Mouse (Mus musculus) heart, embryonic 14.5 days (tissue): ENCODE measurements around the gene Chrna3. TPM values are rescaled to one million over a fixed set of nuclear protein-coding genes. Genes with fewer than 3 reads are reported as not detected.

ENCODE experiments used
- ATAC-seq: fragments of 200-750 bp; cut with Nextera tagmentation; 2 replicates; pipeline ENCODE4 v1.8.0; 2017; ENCODE audit warnings: low read depth, moderate TSS enrichment; ENCODE audit not compliant: insufficient number of reproducible peaks, insufficient read depth, low FRiP score
- H3K27ac ChIP-seq, 2 experiments: fragments of 200-500 bp in 1 of 2; fragments of 300-500 bp in 1 of 2; sonication (generic) in 1 of 2; replicated peaks in 1 of 2; 2 replicates each; pipeline ENCODE4 v1.5.1; 2012 to 2014; ENCODE audit warnings: low read depth in 2 of 2, low read length in 2 of 2, control low read depth in 1 of 2, mild to moderate bottlenecking in 1 of 2, mixed read lengths in 1 of 2; ENCODE audit not compliant: control insufficient read depth in 1 of 2, insufficient read depth in 1 of 2
- H3K27me3 ChIP-seq: fragments of 300-500 bp; sonication (generic); 2 replicates; pipeline ENCODE4 v1.6.1; 2014; ENCODE audit warnings: mild to moderate bottlenecking, low read length, control low read depth; ENCODE audit not compliant: control insufficient read depth, insufficient read depth
- H3K36me3 ChIP-seq: fragments of 300-500 bp; sonication (generic); 2 replicates; pipeline ENCODE4 v1.6.1; 2014; ENCODE audit warnings: mild to moderate bottlenecking, control low read depth, low read length, mixed read lengths; ENCODE audit not compliant: control insufficient read depth, insufficient read depth
- H3K4me1 ChIP-seq, 2 experiments: fragments of 200-500 bp in 1 of 2; fragments of 300-500 bp in 1 of 2; sonication (generic) in 1 of 2; 2 replicates each; pipeline ENCODE4 v1.6.1; 2012 to 2014; ENCODE audit warnings: low read length in 2 of 2, control low read depth in 1 of 2, mixed read lengths in 1 of 2; ENCODE audit not compliant: control insufficient read depth in 2 of 2, insufficient read depth in 2 of 2
- H3K4me2 ChIP-seq: fragments of 300-500 bp; sonication (generic); 2 replicates; pipeline ENCODE4 v1.6.1; 2014; ENCODE audit warnings: mild to moderate bottlenecking, low read length
- H3K4me3 ChIP-seq, 2 experiments: fragments of 200-500 bp in 1 of 2; fragments of 300-500 bp in 1 of 2; sonication (generic) in 1 of 2; 2 replicates each; pipeline ENCODE4 v1.5.1; 2012 to 2014; ENCODE audit warnings: low read length in 2 of 2, mild to moderate bottlenecking in 2 of 2, control low read depth in 1 of 2, low read depth in 1 of 2, moderate library complexity in 1 of 2; ENCODE audit not compliant: control insufficient read depth in 1 of 2, insufficient read depth in 1 of 2
- H3K9ac ChIP-seq: fragments of 300-500 bp; sonication (generic); 2 replicates; pipeline ENCODE4 v1.6.1; 2014; ENCODE audit warnings: mild to moderate bottlenecking, low read length
- H3K9me3 ChIP-seq: fragments of 300-500 bp; sonication (generic); 2 replicates; pipeline ENCODE4 v1.6.1; 2016; ENCODE audit warnings: low read length, control low read depth; ENCODE audit not compliant: control insufficient read depth
- WGBS: fragments of 180-500 bp; shearing (Covaris S2); extraction: QIAGEN DNeasy Blood & Tissue Kit; methylation state at CpG from one replicate; pipeline ENCODE4 v1.1.7; 2014; 5-methylcytosine and 5-hydroxymethylcytosine counted together
- polyA plus RNA-seq: library from polyadenylated mRNA; unstranded; fragments of >200 nt; fragmentation: Nextera tagmentation; extraction: Ambion mirVana; gene quantifications from 2 replicates; pipeline ENCODE4 v1.2.1, GENCODE M21; 2014

Gene Chrna3
- polyA plus RNA-seq = 0.05 and 0.66 TPM in 2 replicates

- Histone ChIP-seq H3K27me3 (peaks cover 48% of the 10 kb centered on the region), H3K4me3 (peak within 1 kb of the TSS; percentile 26 to 29)
Observed at GRCm38 (mm10) chr9:55026275-55026663, at the start of gene Chrna3. Gene Chrna3 (minus strand): TSS chr9:55026562.

DNA sequence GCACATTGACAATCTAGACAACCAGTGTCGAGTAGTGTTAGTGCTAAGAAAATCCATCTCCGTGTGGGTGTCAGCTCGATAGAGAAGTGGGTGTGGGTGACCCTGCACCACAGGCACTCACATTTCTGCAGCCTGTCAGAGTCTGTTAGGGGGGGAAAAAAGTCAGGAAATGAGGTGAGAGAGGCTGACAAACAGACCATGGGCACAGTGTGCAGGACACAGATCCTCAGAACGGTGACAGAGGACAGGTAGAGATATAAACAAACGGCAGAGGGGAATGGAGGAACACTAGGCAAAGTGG is 41.6 kb upstream of the Chrna3 start:
- peak overlapping the region; percentile 17; the same call in 1 of the 2 replicates for H3K9ac ChIP-seq
- H3K27ac ChIP-seq = no peak overlapping the region
- H3K4me1 ChIP-seq = peaks cover 4 to 10% of the 10 kb centered on the region in 2 experiments
- no peaks in the 10 kb centered on the region for H3K36me3 ChIP-seq
- H3K27me3 ChIP-seq = no peaks in the 10 kb centered on the region
- H3K9me3 ChIP-seq = no peaks in the 10 kb centered on the region
- peak overlapping the region; percentile 18; the same call in 1 of the 2 replicates for H3K4me2 ChIP-seq
- no peak for ATAC-seq
- WGBS = 13% methylated on average over 5 of the region's 5 CpGs
- H3K4me3 ChIP-seq = no peak overlapping the region

More at GRCm38 (mm10) chr9:55026275-55026663, at the start of gene Chrna3:
- peak; percentile 50; the same call in 1 of the 2 replicates for ATAC-seq
- Histone ChIP-seq H3K36me3 (no peaks in the 10 kb centered on the region), H3K4me1 (peaks cover 4 to 8% of the 10 kb centered on the region in 2 experiments; a peak in 3 of 4 replicates), H3K4me2 (peak within 1 kb of the TSS; percentile 53), H3K9me3 (no peaks in the 10 kb centered on the region), H3K27ac (no peak within 1 kb of the TSS), H3K9ac (no peak within 1 kb of the TSS)
- WGBS = 1% methylated on average over 39 of the region's 39 CpGs

GRCm38 (mm10) chr9:55067260-55067964 is 41.0 kb upstream of the Chrna3 start:
- Histone ChIP-seq H3K9ac (no peak overlapping the region), H3K27ac (no peak overlapping the region), H3K36me3 (no peaks in the 10 kb centered on the region), H3K4me2 (no peak overlapping the region), H3K9me3 (no peaks in the 10 kb centered on the region), H3K4me1 (peaks cover 4 to 10% of the 10 kb centered on the region in 2 experiments), H3K4me3 (no peak overlapping the region), H3K27me3 (no peaks in the 10 kb centered on the region)
- ATAC-seq = no peak
- 26% methylated on average over 8 of the region's 8 CpGs for WGBS

GRCm38 (mm10) chr9:55065241-55065640 is 38.9 kb upstream of the Chrna3 start:
- Histone ChIP-seq H3K27me3 (no peaks in the 10 kb centered on the region), H3K4me1 (peaks cover 4 to 10% of the 10 kb centered on the region in 2 experiments), H3K9ac (no peak overlapping the region), H3K4me2 (no peak overlapping the region), H3K36me3 (no peaks in the 10 kb centered on the region), H3K27ac (no peak overlapping the region), H3K9me3 (no peaks in the 10 kb centered on the region), H3K4me3 (no peak overlapping the region)
- WGBS = 83% methylated on average over 9 of the region's 9 CpGs
- no peak for ATAC-seq

DNA sequence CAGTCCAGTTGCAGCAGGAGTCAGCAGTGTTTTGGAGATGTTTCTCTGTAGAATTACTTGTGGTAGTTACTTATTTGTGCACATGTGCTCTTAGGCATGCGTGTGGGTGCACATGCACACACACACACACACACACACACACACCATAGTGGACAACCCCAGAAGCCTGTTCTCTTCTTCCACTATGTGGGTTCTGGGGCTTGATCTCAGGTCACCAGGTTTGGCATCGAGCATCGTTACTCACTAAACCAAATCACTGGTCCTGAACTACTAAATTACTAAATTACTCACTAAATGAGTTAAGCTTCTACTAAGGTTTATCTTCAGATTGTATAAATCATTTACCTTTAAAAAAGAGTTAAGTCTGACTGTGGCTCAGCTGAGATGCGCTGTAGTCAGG is 31.7 kb upstream of the Chrna3 start:
- Histone ChIP-seq H3K4me3 (no peak overlapping the region), H3K27ac (no peak overlapping the region), H3K27me3 (no peaks in the 10 kb centered on the region), H3K36me3 (no peaks in the 10 kb centered on the region), H3K9ac (no peak overlapping the region), H3K9me3 (no peaks in the 10 kb centered on the region), H3K4me1 (no peaks in the 10 kb centered on the region), H3K4me2 (no peak overlapping the region)
- 92% methylated on average over 4 of the region's 4 CpGs for WGBS
- ATAC-seq = no peak

DNA sequence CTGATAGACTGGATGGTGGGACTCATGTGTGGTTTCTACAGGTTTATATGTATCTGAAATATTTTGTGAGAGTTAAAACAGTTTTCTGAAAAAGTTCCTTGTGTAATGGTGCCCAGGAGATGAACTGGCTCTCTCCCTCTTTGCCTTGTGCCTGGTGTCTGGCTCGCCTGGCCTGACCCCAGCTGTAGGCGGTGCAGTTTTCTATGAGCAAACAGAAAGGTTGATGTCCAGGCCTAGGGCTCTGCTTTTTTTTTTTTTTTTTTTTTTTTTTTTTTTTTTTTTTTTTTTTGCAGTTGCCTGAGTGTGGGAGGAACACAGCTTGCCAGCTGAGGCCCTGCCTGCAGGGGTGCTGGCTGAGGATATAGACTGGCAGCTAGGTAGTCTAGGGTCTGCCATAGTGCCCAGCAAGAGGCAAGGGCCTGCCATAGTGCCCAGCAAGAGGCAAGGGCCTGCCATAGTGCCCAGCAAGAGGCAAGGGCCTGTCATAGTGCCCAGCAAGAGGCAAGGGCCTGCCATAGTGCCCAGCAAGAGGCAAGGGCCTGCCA is 29.1 kb upstream of the Chrna3 start:
- WGBS = 79% methylated on average over 2 of the region's 2 CpGs

GRCm38 (mm10) chr9:55048211-55048880 is 22.0 kb upstream of the Chrna3 start, which contains the start of gene Chrnb4:
Gene Chrnb4 (minus strand): TSS chr9:55048779.
- peak within 1 kb of the TSS; percentile 84 for H3K4me2 ChIP-seq
- no peaks in the 10 kb centered on the region for H3K36me3 ChIP-seq
- WGBS = under 1% methylated on average over 23 of the region's 23 CpGs
- H3K4me3 ChIP-seq = peak within 1 kb of the TSS; percentile 54 to 64
- H3K9ac ChIP-seq = peak within 1 kb of the TSS; percentile 66
- H3K27ac ChIP-seq = no peak within 1 kb of the TSS
- H3K9me3 ChIP-seq = no peaks in the 10 kb centered on the region
- H3K4me1 ChIP-seq = peaks cover 5 to 6% of the 10 kb centered on the region in 2 experiments; a peak in 2 of 4 replicates
- peaks cover 8% of the 10 kb centered on the region for H3K27me3 ChIP-seq
- peak; percentile 26 for ATAC-seq

More for the DNA sequence above, 29.1 kb upstream of the Chrna3 start:
- H3K27me3 ChIP-seq = no peaks in the 10 kb centered on the region
- H3K9me3 ChIP-seq = no peaks in the 10 kb centered on the region
- no peaks in the 10 kb centered on the region for H3K4me1 ChIP-seq
- H3K4me3 ChIP-seq = no peak overlapping the region
- H3K4me2 ChIP-seq = no peak overlapping the region
- no peak overlapping the region for H3K9ac ChIP-seq
- ATAC-seq = no peak
- no peak overlapping the region for H3K27ac ChIP-seq
- no peaks in the 10 kb centered on the region for H3K36me3 ChIP-seq
